Mouse (Mus musculus): Measurements from ENCODE around the gene Kcnma1.

Gene Kcnma1

DNA sequence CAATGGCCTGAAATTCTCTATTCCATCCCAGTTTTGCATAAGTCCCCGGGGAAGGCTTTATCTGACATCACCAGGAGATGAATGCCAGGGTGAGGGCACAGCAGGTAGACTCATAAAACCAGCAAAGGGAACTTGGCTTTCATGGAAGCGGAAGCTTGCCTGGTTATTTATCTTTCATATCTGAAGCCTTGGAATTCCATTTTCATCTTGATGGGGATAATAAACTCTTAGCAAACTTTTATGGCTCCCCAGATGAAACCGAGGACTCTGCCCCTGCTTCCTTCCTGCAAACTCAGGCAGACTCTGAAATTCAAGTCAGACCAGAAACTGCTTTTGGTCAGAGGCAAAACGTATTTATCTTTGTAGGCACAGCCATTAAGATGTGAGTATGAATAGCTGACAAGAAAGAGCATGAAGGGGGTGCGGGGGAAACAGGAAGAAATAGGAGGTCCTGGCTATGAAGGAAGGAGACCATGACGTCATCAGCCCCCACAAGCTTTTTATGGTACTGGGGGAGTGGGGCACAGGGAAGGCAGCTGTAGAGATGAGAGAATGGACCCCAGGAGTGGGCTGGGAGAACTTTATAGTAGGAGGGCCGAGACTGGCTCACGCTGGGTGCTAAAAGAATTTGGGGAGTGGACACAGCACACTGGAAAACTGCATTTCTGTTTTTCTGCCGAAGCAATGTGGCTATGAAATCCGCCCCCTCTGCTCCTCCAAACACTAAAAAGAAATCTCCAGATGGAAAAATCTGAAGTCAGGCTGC lies 228.2 kb downstream of the Kcnma1 start:
- no peak for DNase-seq (ENCODE audit: extremely low read depth, low read depth, low spot score)

DNA sequence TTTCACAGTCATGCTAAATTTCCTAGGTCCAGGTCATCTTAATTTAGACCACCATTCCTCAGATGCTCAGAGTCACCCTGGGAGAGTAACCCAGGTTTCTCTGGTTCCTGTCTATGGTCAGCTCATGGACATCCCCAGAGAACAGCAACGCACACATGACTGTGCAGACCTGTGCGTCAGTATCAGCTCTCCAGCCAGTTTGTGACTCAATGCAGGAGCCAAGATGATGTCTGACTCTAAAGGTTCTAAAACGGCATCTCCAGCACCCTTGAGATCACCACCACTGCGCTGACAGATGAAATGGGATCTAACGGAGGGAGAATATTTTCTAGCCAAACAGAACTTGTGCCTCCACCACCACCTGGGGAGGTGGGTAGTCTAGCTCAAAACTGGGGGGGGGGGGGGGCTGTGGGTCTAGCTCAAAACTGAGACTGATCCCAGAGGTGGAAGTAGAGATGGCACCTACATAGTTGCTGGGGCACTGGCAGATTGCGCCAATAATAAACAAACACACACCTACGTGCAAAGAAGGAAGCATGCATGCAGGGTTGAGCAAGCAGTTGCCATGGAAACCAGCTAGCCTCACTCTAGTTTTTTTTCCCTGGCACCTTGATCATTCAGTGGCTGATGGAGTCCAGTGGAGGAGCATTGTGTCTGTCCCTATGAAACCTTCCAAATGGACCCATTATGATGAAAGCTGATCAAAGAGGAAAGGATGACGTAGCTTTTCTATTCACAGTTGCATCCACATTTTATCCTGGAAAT lies 231.3 kb downstream of the Kcnma1 start:
- DNase-seq (ENCODE audit: extremely low read depth, low read depth, low spot score), result no peak

DNA sequence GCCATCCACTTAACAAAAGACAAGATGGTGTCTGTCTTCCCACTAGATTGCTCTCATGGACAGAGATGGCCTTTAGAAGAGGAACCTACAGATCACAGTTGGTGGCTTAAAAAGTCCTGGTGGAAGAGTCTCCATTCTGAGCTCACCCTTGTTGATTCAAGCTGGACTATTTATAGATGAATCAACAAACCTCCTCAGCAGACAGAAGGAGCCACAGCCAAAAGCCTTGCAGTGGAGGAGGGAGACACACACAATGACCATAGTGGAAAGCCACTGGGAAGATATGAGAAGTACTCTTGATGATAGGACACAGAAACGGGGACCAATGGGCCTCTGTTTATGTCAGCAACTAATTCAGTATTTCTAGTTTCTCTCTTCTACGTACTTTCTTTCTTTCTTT lies 239.7 kb downstream of the Kcnma1 start:
- no peak for DNase-seq (ENCODE audit: extremely low read depth, low read depth, low spot score)

DNA sequence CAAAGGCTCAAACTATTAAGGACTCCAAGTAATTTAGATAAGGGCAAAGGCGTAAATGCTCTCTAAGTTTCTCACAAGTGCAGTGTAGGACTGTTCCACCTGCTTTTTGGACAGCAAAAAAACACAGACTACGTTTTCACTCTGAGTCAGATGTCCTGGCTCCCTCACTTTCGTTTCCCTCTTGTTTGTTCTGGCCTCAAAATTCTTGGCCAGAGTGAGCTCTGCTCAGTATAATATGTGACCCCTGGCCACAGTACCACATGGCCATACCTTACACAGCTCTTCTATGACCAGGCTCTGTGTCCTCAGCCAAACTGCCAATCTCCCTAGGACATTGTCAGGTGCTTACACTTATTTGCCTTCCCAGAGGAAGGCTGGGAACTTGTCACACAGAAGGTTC lies 241.6 kb downstream of the Kcnma1 start:
- no peak for DNase-seq (ENCODE audit: extremely low read depth, low read depth, low spot score)

DNA sequence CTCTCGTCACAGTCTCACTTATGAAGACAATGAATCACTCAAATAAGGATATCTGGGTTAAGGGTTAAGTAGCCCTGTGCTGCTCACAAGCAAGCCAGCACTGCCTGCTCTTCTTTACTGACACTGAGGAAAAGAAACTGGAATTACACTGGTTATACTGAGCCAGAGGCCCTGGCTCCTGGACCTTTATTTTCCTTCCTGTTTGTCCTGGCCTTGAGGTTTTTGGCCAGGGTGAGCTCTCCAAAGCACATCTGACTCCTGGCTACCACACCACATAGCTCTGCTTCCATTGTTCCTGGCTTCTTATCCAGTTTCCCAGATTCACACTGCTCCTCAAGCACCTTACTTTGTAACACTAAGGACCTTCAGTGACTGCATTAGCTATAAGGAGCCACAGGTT lies 242.5 kb downstream of the Kcnma1 start:
- DNase-seq (ENCODE audit: extremely low read depth, low read depth, low spot score), result no peak

DNA sequence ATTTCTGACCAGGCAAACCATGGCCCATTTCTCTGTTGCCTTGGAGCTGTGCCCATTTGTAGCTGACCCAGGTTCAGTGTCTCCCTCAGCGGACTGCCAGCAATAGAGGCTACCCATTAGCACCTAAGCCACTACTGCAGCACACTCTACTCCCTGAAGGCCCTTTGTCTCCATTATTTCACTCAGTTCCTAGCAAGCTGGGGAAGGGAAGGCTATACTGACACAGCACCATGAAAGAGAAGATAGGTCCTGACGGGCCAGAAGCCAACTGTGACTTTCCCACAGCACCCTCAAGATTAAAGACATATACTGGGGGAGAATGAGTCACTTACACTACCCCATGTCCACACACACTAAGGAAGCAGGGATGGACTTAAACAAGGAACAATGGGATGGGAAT lies 251.8 kb downstream of the Kcnma1 start:
- no peak for DNase-seq (ENCODE audit: extremely low read depth, low read depth, low spot score)

DNA sequence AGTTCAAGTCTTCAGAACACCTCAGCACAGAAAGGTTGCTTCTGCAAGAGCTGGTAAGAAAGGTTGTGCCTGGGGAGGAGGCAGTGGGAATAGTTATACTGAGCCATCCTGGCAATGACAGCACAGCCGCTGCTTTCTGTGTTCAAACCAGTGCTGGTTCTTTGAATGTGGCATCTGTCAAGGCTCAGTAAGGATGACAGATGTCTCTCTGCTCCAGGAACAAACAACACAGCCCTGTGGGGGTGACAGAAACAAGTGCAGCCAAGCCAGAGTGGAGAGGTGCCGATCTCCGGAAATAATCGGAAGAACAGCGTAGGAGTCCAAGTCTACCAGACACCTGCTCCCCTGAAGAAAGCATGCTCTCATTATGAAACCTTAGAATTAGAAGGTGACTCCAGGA lies 254.7 kb downstream of the Kcnma1 start:
- DNase-seq (ENCODE audit: extremely low read depth, low read depth, low spot score), result no peak

DNA sequence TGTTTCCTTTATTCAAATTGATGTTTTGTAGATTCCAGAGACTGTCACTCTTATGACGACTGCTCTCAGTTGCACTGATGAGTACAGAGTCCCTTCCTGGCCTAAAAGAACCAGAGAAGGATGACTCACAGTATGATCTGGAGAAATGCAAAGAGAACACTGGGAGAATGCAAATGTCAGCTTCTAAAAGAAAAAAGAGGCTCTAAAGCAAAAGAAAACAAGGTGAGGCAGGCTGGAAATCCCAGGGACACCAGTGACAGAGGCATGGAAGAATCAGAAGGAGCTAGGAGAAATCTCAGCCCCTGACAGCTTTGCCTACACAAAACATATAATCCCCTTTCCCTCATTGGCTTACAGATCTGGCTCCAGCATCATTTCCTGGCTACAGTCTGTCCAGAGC lies 255.9 kb downstream of the Kcnma1 start:
- no peak for DNase-seq (ENCODE audit: extremely low read depth, low read depth, low spot score)

DNA sequence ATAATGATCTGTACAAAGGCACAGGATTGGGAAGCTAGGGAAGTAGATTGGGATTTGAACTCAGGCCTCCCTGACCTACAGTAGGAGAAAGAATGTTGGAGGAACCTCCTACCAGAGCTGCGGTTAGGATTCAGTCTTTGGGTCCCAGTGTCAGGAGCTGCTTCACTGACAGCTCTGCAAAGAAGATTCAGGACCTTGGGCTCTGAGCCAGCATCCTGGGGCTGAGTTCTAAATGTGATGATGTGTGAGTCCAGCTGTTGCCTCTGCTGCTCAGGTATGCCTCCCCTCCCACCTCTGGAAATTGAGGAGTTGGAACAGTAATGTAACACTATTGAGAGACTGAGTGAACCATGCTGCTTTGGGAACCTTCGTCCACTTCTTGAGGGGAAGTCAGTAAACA lies 266.3 kb downstream of the Kcnma1 start:
- DNase-seq (ENCODE audit: extremely low read depth, low read depth, low spot score), result no peak

DNA sequence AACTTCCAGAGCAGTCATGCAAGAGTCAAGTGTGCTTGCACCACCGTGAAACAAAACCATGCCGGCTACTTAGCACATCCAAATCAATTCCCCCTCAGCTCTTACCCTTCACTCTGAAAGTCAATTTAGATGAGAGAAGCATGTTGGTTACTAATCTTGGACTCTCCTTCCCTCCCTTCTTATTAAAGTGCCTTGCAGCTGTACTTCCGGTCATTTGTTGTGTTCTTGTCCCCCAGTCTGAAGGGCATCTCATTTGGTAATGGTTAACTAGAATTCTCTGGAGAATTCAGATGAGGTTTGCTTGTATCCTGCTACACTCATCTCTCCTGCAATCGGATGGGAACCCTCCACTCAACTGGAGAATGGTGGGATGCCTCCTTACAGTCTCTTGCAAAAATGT lies 267.3 kb downstream of the Kcnma1 start:
- no peak for DNase-seq (ENCODE audit: extremely low read depth, low read depth, low spot score)

DNA sequence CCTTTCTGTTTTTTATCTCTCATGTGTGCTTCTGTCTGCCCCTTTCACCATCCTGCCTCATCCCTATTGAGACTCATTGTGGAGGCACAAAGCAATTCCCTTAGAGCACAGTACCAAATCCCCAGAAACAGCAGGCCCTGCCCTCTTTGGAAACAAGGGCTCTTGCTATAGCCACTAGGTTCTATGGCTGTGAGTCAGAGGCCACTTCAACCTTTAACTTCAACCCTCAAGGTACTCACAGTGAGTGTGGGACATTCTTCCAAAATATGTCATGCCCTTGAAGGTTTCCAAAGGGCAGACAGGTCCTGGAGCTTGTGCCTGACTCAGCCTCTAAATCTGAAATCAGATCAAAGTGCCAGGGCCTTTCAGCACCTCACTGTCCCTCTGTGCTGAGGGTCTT lies 272.8 kb downstream of the Kcnma1 start:
- DNase-seq (ENCODE audit: extremely low read depth, low read depth, low spot score), result no peak

DNA sequence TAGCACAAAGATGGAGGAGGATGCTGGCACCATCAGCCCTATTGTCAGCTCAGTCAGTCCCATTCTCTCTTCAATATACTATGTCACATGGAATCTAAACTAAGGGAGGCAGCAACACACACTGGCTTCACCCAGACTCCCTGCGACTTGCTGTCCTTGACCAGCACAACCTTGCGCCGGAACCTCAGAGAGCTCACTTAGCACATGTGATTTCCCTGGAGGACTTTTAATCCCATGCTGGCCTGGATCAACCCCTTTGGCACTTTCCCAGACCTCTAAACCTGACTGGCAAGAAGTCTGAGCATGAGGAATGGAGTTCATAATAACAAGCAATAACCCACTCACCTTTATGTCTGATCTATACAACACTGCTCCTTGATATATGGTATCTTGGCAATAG lies 280.1 kb downstream of the Kcnma1 start:
- no peak for DNase-seq (ENCODE audit: extremely low read depth, low read depth, low spot score)

DNA sequence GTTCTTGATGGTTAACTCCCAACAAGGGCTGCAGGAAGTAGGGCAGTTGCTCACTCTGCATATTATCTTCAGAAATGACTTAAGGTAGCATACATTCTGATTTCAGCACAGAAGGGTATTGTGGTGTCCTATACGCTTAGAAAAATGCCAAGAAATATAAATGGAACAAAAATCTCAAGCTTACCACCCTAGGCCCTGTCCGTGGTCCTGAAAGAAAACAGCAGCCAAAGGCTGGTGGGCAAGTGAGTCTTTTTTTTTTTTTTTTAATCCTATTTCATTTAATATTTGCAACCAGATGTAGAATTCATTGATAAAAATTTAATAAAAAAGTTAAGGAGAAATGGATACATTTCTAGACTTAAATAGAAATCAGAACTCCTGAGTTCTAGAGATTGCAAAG lies 284.9 kb downstream of the Kcnma1 start:
- DNase-seq (ENCODE audit: extremely low read depth, low read depth, low spot score), result no peak

DNA sequence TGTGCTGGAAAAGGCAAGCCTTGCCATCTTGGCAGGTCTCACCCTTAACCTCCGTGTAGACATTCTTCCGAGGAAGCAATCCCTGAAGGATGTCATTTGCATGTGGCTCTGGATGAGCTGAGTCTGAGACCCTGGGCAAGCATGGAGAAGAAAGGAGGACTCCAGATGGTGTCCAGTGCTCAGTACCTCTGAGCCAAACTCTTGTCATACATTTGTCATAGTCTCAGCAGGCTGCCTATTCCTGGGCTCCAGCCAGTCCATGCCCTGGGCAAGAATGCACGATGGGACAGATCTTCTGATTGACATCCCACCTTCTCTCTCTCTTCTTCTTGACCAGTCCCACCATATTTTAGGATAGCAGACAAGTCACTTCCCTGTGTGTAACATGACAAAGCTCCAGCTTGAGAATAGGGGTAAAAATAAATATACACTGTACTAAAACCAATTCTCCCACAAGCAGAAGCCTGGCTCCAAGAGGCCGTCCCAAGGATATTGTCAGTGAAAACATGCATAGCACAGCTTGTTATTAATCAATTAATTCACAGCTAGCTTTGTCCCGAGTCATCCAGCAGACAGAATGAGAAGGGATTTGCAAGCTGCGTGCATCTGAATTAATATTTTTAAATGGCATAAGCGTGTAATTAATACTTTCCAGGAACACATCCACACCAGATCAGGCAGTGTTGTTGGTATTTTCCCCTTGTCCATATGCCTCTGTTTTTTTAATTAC lies 290.4 kb downstream of the Kcnma1 start:
- DNase-seq (ENCODE audit: extremely low read depth, low read depth, low spot score), result no peak

DNA sequence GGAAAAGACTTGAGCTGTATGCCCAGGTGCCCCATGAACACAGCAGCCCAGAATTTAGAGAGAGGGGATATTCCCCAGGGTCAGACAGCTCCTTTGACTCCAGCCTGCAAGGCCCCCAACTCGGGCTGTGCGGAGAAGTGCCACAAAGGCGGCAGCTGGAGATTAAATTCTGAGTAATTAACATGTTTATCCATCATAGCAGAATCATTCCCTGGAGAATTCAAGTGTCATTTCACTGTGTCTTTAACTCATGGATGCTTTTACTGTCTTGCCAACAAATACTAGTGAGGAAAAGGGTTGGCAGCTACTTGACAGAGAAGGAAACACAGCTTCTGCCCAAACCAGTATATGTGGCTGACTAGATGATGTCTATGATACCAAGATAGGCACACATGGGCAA lies 295.0 kb downstream of the Kcnma1 start:
- no peak for DNase-seq (ENCODE audit: extremely low read depth, low read depth, low spot score)

DNA sequence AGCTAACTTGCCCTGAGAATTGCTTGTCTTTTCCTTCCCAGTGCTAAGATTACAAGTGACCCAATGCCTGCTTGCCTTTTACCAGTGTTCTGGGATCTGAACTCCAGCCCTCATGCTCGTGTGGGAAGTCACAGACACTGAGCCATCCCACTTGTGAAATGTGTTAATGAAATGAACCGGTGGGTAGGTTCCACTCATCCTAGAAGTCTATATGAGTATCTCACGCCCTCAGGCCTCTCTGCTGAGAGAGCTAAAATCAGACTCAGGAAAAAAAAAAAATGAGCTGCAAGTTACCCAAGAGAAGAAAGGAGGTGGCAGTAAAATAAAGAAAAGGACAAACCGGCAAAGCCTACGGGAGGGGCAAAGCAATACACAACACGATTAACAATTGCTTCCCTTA lies 295.6 kb downstream of the Kcnma1 start:
- no peak for DNase-seq (ENCODE audit: extremely low read depth, low read depth, low spot score)

DNA sequence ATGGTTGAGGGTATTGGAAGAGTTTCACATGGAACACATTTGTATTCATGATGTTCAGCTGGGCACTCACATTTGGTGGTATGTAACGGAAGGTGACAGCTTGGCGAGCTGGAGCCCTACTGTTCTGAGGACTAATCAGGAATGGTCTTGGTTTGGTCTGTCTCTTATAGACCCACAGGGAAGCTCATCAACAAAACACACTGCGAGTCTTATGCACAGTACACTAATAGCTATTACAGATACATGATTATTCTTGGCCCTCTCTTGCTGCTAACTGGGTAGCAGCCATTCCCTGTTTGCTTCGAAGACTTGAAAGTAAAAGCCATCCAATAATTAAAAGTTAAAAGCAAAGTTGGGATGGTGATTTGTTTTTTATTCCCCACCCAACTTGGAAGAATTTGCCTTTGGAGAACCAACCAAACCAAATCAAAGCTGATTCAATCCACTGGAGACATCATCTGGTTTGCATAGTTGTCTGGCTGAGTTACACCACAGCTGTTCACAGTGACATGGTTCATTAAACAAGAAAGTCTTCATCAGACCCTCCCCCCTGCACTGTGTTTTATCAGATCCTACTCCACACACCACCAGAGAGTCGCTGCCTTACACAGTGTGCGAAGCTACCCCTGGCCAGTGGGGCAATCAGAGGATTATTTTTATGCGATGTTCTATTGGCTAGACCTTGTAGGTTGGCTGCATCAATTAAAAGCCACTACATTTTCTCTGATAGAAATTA lies 299.7 kb downstream of the Kcnma1 start:
- DNase-seq (ENCODE audit: extremely low read depth, low read depth, low spot score), result no peak

DNA sequence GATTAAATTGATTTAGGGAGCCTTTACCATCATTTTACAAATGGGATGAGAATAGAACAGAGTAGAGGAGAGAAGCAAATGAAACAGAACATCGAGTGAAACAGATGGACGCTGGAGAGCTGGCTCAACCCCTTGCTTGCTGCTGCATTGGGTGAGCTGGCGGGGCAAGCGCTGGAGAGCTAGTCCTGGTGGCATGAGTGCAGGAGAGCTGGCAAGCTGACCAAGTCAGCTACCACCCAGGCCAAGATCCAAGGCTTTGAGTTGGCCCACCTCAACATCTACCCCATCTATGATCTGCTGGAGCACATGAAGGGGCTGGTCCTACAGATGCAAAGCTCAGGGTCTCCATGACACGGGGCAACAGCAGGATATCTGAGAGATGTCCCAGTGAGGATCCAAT lies 301.4 kb downstream of the Kcnma1 start:
- DNase-seq (ENCODE audit: extremely low read depth, low read depth, low spot score), result no peak

DNA sequence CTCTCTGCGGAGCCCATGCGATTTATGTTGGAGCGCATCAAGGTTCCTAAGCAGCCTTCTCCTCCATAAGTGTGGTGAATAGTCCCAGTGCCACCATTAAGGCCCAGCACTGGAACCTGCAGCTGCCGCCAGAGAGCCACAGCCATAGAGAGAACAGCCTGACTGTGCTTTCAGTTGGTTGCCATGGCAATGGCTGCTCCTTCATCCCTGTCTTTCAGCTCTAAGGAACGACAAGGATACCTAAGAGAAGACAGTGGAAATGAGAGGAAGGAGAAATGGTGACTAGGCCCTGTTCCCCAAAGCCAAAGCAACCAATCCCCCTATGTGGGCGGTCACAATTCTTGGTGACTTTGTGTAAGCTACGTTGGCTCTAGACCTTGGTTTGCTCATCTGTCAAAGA lies 303.3 kb downstream of the Kcnma1 start:
- no peak for DNase-seq (ENCODE audit: extremely low read depth, low read depth, low spot score)

DNA sequence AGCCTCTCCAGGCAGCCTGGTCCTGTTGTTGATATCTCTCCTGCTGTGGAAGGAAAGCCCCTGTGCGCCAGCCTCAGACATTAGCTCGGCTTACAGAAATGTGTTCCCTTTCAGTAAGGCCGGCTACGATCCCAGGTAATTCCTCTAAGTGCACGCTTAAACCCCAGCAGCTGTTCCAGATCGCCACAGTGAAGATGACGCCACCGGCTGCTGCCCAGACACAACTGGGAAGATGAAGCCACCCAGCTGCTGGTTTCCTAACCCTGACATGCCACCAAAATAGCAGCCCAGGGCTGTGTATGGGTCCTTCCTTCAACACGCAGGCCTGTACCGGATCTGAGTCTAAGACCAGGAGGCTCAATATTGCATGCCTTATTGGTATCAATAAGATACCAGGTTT lies 307.5 kb downstream of the Kcnma1 start:
- no peak for DNase-seq (ENCODE audit: extremely low read depth, low read depth, low spot score)

DNA sequence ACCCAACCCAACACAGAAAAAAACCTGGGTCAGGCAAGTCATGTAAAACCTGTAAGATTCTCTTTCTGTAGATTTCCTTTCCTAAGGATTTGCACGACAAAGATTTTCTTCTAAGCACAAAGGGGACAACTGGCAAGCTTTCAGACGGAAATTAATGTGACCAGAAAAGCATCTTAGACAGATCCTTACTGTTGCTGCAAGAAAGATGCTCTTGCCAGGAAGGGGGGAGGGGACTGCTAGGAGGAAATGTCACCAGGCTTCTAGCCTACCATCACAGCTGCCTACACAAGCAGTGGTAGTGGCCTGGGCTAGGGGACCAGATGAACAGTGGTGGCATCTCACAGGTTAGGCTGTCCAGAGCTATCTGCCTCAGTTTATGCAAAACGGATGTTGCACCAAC lies 308.6 kb downstream of the Kcnma1 start:
- no peak for DNase-seq (ENCODE audit: extremely low read depth, low read depth, low spot score)
